Mouse (Mus musculus): ENCODE data around the gene Unc93a. TPM values are rescaled to one million over a fixed set of nuclear protein-coding genes. Genes with fewer than 3 reads are reported as not detected.

Gene Unc93a
- 0.03 TPM in 1 of 2 replicates, not detected in the other for polyA plus RNA-seq (2012; rRNA removed)

DNA sequence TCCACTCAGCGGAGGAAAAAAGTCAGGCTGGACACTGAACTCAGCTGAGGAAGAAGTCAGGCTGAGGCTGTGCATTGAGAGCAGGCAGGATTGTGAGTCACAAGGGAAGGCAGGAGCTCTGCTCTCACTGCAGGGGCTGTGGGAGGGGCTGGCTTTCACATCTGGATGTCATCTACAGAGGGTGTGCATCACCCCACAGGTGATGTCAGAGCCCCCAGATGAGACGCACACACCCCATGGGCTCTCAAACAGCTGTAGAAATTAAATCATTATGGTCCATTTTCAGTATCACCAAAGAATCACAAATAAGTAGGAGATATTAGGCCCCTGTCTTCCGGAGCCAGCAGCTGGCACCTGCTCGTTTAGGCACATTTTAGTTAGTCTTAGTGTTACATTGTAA lies at the start of gene Unc93a:
Unc93a (minus strand) TSS at position 101 of the 400 bp plus-strand sequence.

DNA sequence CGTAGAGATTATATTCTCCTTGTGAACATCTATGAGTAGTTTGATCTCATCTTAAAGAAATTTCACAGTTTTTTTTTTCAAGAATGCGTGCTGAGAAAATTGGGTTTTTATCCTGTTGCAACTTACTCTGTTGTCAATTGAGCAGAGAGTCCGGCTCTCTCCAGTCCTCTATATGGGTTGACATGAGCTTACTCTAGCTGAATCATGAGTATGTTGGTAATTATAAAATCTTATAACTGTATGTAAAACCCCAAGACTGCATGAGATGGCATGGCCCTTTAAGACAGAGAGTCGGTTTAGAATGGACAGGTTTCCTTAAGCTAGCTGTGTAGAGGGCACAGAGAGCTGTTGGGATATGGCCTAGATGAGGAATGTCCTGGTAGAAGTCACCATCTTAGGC lies 70.8 kb downstream of the Unc93a start, which contains the start of gene Tcp10b:
Tcp10b (plus strand) TSS at position 301 of the 400 bp plus-strand sequence.

Other genes starting within 250 kb of the Unc93a start
- 0.21 and 0.35 TPM in 2 replicates for gene Pnldc1, start 221.6 kb downstream of the Unc93a start, polyA plus RNA-seq (2012; rRNA removed)
- 11.3 and 13.8 TPM in 2 replicates for gene Tcp1, start 216.1 kb downstream of the Unc93a start, polyA plus RNA-seq (2012; rRNA removed)
- 11.7 and 12.8 TPM in 2 replicates for gene Mrpl18, start 215.5 kb downstream of the Unc93a start, polyA plus RNA-seq (2012; rRNA removed)
- 0.09 TPM in 1 of 2 replicates, not detected in the other for gene Acat3, start 191.2 kb downstream of the Unc93a start, polyA plus RNA-seq (2012; rRNA removed)
- gene Acat2, start 171.1 kb downstream of the Unc93a start, polyA plus RNA-seq (2012; rRNA removed) = 2.6 and 3.9 TPM in 2 replicates
- 4.1 TPM in 2 replicates for gene Wtap, start 137.6 kb downstream of the Unc93a start, polyA plus RNA-seq (2012; rRNA removed)
- gene Sod2, start 125.0 kb downstream of the Unc93a start, polyA plus RNA-seq (2012; rRNA removed) = 221 and 432 TPM in 2 replicates
- gene Gpr31b, start 79.5 kb downstream of the Unc93a start, polyA plus RNA-seq (2012; rRNA removed) = not detected in 2 replicates
- gene Tcp10b, start 70.7 kb downstream of the Unc93a start, polyA plus RNA-seq (2012; rRNA removed) = 0.02 TPM in 1 of 2 replicates, not detected in the other
- not detected in 2 replicates for gene Smok2a, start 89.4 kb upstream of the Unc93a start, polyA plus RNA-seq (2012; rRNA removed)
- not detected in 2 replicates for gene Smok2b, start 98.4 kb upstream of the Unc93a start, polyA plus RNA-seq (2012; rRNA removed)
- gene Tcp10c, start 222.8 kb upstream of the Unc93a start, polyA plus RNA-seq (2012; rRNA removed) = not detected in 2 replicates

Measured in stomach, adult 2 months (tissue).